Mouse (Mus musculus) myocyte (in vitro differentiated cells): ENCODE results near the gene Swap70. TPM values are rescaled to one million over a fixed set of nuclear protein-coding genes. Genes with fewer than 3 reads are reported as not detected.
A peak's percentile ranks its signal among the peaks of the same experiment; 100 is the strongest.

ENCODE experiments used
- H3K27me3 ChIP-seq: one replicate; pipeline ENCODE4 v1.6.1; 2011; ENCODE audit not compliant: control insufficient read depth, insufficient read depth, insufficient read length
- H3K36me3 ChIP-seq: one replicate; pipeline ENCODE4 v1.6.1; 2011; ENCODE audit not compliant: control insufficient read depth, insufficient read depth
- H3K4me2 ChIP-seq: one replicate; pipeline ENCODE4 v1.6.1; 2011; ENCODE audit warnings: low read depth, control low read depth
- H3K4me3 ChIP-seq: one replicate; pipeline ENCODE4 v1.5.1; 2011; ENCODE audit warnings: mild to moderate bottlenecking, control low read depth, moderate library complexity
- H3K79me2 ChIP-seq: one replicate; pipeline ENCODE4 v1.6.1; 2011; ENCODE audit not compliant: control insufficient read depth, insufficient read depth
- H3ac ChIP-seq: one replicate; pipeline ENCODE4 v1.6.1; 2011; ENCODE audit not compliant: control insufficient read depth, insufficient read length
- CEBPB ChIP-seq: IDR thresholded peaks from 2 replicates; pipeline ENCODE4 v1.6.1; 2011; ENCODE audit warnings: mild to moderate bottlenecking, moderate library complexity; ENCODE audit not compliant: poor library complexity, insufficient read depth, severe bottlenecking
- E2F4 ChIP-seq: IDR thresholded peaks from one replicate; pipeline ENCODE4 v1.6.1; 2011; ENCODE audit warnings: mild to moderate bottlenecking, control low read depth, moderate library complexity; ENCODE audit not compliant: insufficient read depth
- MAX ChIP-seq: IDR thresholded peaks from one replicate; pipeline ENCODE4 v1.6.1; 2011; ENCODE audit warnings: low read depth, mild to moderate bottlenecking, control low read depth
- MYOD1 ChIP-seq, 3 experiments: IDR thresholded peaks; one replicate each; pipeline ENCODE4 v1.6.1; 2011; ENCODE audit warnings: control low read depth in 2 of 3, low read depth in 2 of 3, mild to moderate bottlenecking in 2 of 3, moderate library complexity in 1 of 3; ENCODE audit not compliant: insufficient read length in 2 of 3, control insufficient read depth in 1 of 3
- MYOG ChIP-seq, 3 experiments: IDR thresholded peaks; one replicate each; pipeline ENCODE4 v1.6.1; 2011; ENCODE audit warnings: control low read depth in 2 of 3, low read depth in 2 of 3, mild to moderate bottlenecking in 2 of 3; ENCODE audit not compliant: insufficient read length in 2 of 3, control insufficient read depth in 1 of 3, insufficient read depth in 1 of 3
- POLR2A ChIP-seq: IDR thresholded peaks from one replicate; pipeline ENCODE4 v1.6.1; 2011; ENCODE audit warnings: low read depth, mild to moderate bottlenecking, control low read depth, moderate library complexity; ENCODE audit not compliant: insufficient read length
- POLR2AphosphoS2 ChIP-seq: IDR thresholded peaks from one replicate; pipeline ENCODE4 v1.6.1; 2011; ENCODE audit warnings: low read depth, control low read depth; ENCODE audit not compliant: insufficient read length
- REST ChIP-seq: IDR thresholded peaks from one replicate; pipeline ENCODE4 v1.6.1; 2011; ENCODE audit warnings: mild to moderate bottlenecking, control low read depth, moderate library complexity; ENCODE audit not compliant: insufficient read depth, insufficient read length
- SRF ChIP-seq: IDR thresholded peaks from one replicate; pipeline ENCODE4 v1.6.1; 2011; ENCODE audit warnings: low read depth; ENCODE audit not compliant: control insufficient read depth, insufficient read length
- TCF12 ChIP-seq: IDR thresholded peaks from one replicate; pipeline ENCODE4 v1.6.1; 2011; ENCODE audit warnings: mild to moderate bottlenecking, control low read depth; ENCODE audit not compliant: poor library complexity, insufficient read depth, severe bottlenecking
- TCF3 ChIP-seq: IDR thresholded peaks from one replicate; pipeline ENCODE4 v1.6.1; 2011; ENCODE audit warnings: low read depth, control low read depth; ENCODE audit not compliant: insufficient read length
- USF1 ChIP-seq: IDR thresholded peaks from one replicate; pipeline ENCODE4 v1.6.1; 2011; ENCODE audit warnings: low read depth, mild to moderate bottlenecking, control low read depth, moderate library complexity
- polyA plus RNA-seq: library from polyadenylated mRNA; unstranded; fragments of >200 nt; fragmentation: generic; extraction: Trizol; gene quantifications from one replicate; pipeline ENCODE4 v1.2.1, GENCODE M21; 2012; ENCODE audit warnings: missing spikeins

Gene Swap70
- polyA plus RNA-seq, 1 experiment = 11.4 TPM

GRCm38 (mm10) chr7:110297611-110298010 is 76.1 kb downstream of the Swap70 start:
- H3K27me3 ChIP-seq = no peaks in the 10 kb centered on the region
- no peak for TF ChIP-seq MAX
- TF ChIP-seq USF1 = no peak
- TF ChIP-seq POLR2AphosphoS2 = no peak
- peak; percentile 57 for TF ChIP-seq TCF12
- no peak for TF ChIP-seq SRF
- TF ChIP-seq CEBPB = no peak
- TF ChIP-seq TCF3 = no peak
- TF ChIP-seq MYOD1 (IDR thresholded peaks at IDR 0.05; ENCODE audit: control insufficient read depth in 1 of 3, insufficient read length in 2 of 3, low read depth in 2 of 3) = peak in 2 of 3 experiments; percentile 74 to 88
- TF ChIP-seq REST = no peak
- TF ChIP-seq POLR2A = no peak
- no peak for TF ChIP-seq E2F4
- peak in 2 of 3 experiments; percentile 54 to 83 for TF ChIP-seq MYOG (IDR thresholded peaks at IDR 0.05; ENCODE audit: control insufficient read depth in 1 of 3, insufficient read depth in 1 of 3, insufficient read length in 2 of 3, low read depth in 2 of 3)
- H3K36me3 ChIP-seq = no peaks in the 10 kb centered on the region
- H3K4me2 ChIP-seq = peak overlapping the region; percentile 64
- H3ac ChIP-seq = no peak overlapping the region
- H3K4me3 ChIP-seq = no peak overlapping the region
- no peaks in the 10 kb centered on the region for H3K79me2 ChIP-seq

- H3ac ChIP-seq = no peak overlapping the region
- H3K79me2 ChIP-seq = no peaks in the 10 kb centered on the region
- H3K36me3 ChIP-seq = no peaks in the 10 kb centered on the region
- TF ChIP-seq SRF = no peak
- no peak for TF ChIP-seq USF1
- no peak for TF ChIP-seq E2F4
- TF ChIP-seq MAX = no peak
- TF ChIP-seq MYOD1 (IDR thresholded peaks at IDR 0.05; ENCODE audit: control insufficient read depth in 1 of 3, insufficient read length in 2 of 3, low read depth in 2 of 3) = no peak
- no peak for TF ChIP-seq MYOG (IDR thresholded peaks at IDR 0.05; ENCODE audit: control insufficient read depth in 1 of 3, insufficient read depth in 1 of 3, insufficient read length in 2 of 3, low read depth in 2 of 3)
- no peak for TF ChIP-seq POLR2A
- no peak for TF ChIP-seq POLR2AphosphoS2
- no peak for TF ChIP-seq REST
- TF ChIP-seq TCF3 = no peak
- no peak for TF ChIP-seq TCF12
- TF ChIP-seq CEBPB = no peak
- no peak overlapping the region for H3K4me3 ChIP-seq
- no peaks in the 10 kb centered on the region for H3K27me3 ChIP-seq
- H3K4me2 ChIP-seq = peak overlapping the region; percentile 64
Measured at GRCm38 (mm10) chr7:110298090-110298489, 76.6 kb downstream of the Swap70 start.

DNA sequence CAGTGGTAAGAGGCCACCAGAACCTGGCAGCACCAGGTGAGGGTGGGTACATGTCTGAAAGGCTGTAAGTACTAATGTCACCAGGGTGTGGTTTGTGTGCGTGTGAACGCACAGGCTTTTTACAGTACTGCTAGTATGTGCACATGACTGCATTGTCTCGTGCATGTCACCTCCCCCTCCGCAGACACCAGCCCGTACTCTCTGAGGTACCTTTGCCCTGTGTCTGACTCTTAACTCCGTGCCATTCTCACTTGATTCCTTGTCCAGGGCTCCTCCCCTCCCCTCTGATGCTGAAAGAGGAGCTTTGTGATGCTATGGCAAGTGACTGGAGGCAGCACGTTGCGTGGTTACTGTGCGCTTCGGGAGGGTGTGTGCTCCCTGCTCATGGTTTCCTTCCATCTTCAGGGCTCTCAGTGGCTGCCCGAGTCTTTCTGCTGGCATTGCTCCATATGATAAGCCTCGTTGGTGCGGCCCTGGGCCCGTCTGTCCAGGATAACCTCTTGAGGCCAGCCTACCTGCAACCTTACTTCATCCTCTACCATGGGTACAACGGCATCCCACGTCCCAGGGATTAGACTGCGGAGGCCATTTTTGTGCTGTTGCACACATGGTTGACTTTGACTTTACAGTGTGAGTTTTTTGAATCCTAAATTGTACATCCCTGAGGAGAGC is 77.4 kb downstream of the Swap70 start:
- no peaks in the 10 kb centered on the region for H3K79me2 ChIP-seq
- no peak overlapping the region for H3K4me3 ChIP-seq
- no peaks in the 10 kb centered on the region for H3K27me3 ChIP-seq
- no peak overlapping the region for H3ac ChIP-seq
- H3K36me3 ChIP-seq = no peaks in the 10 kb centered on the region
- no peak overlapping the region for H3K4me2 ChIP-seq
- TF ChIP-seq POLR2A (no peak), TCF3 (no peak), SRF (no peak), MAX (no peak), REST (no peak), MYOD1 (IDR thresholded peaks at IDR 0.05; ENCODE audit: control insufficient read depth in 1 of 3, insufficient read length in 2 of 3, low read depth in 2 of 3) (no peak), POLR2AphosphoS2 (no peak), E2F4 (no peak), USF1 (no peak), MYOG (IDR thresholded peaks at IDR 0.05; ENCODE audit: control insufficient read depth in 1 of 3, insufficient read depth in 1 of 3, insufficient read length in 2 of 3, low read depth in 2 of 3) (no peak), CEBPB (no peak)

GRCm38 (mm10) chr7:110302886-110303285 is 81.4 kb downstream of the Swap70 start:
- Histone ChIP-seq H3K36me3 (peaks cover 3% of the 10 kb centered on the region), H3K4me2 (no peak overlapping the region), H3K4me3 (no peak overlapping the region), H3K27me3 (no peaks in the 10 kb centered on the region), H3K79me2 (no peaks in the 10 kb centered on the region), H3ac (no peak overlapping the region)
- TF ChIP-seq MYOD1 (IDR thresholded peaks at IDR 0.05; ENCODE audit: control insufficient read depth in 1 of 3, insufficient read length in 2 of 3, low read depth in 2 of 3) (no peak), E2F4 (no peak), MYOG (IDR thresholded peaks at IDR 0.05; ENCODE audit: control insufficient read depth in 1 of 3, insufficient read depth in 1 of 3, insufficient read length in 2 of 3, low read depth in 2 of 3) (no peak)

DNA sequence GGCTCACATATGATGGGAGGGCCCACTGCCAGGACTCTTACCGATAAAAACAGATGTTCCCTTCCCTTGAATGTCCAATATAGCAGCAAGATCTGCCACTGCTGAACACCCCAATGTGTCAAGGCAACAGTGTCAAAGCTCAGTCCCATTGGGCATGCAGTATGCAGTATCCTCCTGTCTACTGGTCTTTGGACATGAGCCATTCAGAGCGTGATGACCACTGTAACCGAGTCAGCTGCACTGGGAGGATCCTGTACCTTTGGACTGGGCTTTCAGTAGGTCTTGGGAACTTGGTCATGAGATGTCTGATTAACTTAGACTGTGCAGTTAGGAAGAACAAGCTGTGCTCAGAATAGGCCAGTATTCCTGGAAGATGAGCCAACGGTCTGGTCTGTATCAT is 84.0 kb downstream of the Swap70 start:
- H3ac ChIP-seq = no peak overlapping the region
- peaks cover 3% of the 10 kb centered on the region for H3K36me3 ChIP-seq
- H3K27me3 ChIP-seq = no peaks in the 10 kb centered on the region
- H3K79me2 ChIP-seq = no peaks in the 10 kb centered on the region
- H3K4me3 ChIP-seq = no peak overlapping the region
- no peak overlapping the region for H3K4me2 ChIP-seq
- no peak for TF ChIP-seq REST
- no peak for TF ChIP-seq MYOD1 (IDR thresholded peaks at IDR 0.05; ENCODE audit: control insufficient read depth in 1 of 3, insufficient read length in 2 of 3, low read depth in 2 of 3)
- no peak for TF ChIP-seq CEBPB
- TF ChIP-seq POLR2AphosphoS2 = no peak
- no peak for TF ChIP-seq E2F4
- no peak for TF ChIP-seq USF1
- no peak for TF ChIP-seq TCF12
- no peak for TF ChIP-seq SRF
- no peak for TF ChIP-seq MYOG (IDR thresholded peaks at IDR 0.05; ENCODE audit: control insufficient read depth in 1 of 3, insufficient read depth in 1 of 3, insufficient read length in 2 of 3, low read depth in 2 of 3)
- no peak for TF ChIP-seq MAX
- no peak for TF ChIP-seq TCF3
- no peak for TF ChIP-seq POLR2A
